Mouse (Mus musculus) yolk sac, embryonic 10.5 days (tissue): Measurements from ENCODE around the gene Efna1.

Source experiments
- DNase-seq: peaks from one replicate; pipeline ENCODE4 v3.0.0-alpha.2; 2017; ENCODE audit warnings: low spot score

The Efna1 gene

DNA sequence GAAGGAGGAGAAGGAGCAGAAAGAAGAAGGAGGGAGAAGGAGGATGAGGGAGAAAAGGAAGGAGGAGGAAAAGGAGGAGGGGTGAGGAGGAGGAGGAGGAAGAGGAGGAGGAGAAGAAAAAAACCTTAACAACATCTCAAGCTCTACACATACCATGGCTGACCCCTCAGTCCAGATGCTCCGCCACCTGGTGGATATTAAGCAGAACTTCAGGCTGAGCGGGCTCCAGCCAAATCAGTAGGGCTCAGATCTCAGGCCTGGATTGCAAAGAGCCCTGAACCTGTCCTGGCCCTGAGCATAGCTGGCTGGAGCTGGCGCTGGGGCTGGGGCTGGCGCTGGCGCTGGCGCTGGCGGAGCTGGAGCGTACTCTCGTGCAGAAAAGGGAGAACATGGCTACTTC lies 27.1 kb upstream of the Efna1 start:
- DNase-seq = no peak

DNA sequence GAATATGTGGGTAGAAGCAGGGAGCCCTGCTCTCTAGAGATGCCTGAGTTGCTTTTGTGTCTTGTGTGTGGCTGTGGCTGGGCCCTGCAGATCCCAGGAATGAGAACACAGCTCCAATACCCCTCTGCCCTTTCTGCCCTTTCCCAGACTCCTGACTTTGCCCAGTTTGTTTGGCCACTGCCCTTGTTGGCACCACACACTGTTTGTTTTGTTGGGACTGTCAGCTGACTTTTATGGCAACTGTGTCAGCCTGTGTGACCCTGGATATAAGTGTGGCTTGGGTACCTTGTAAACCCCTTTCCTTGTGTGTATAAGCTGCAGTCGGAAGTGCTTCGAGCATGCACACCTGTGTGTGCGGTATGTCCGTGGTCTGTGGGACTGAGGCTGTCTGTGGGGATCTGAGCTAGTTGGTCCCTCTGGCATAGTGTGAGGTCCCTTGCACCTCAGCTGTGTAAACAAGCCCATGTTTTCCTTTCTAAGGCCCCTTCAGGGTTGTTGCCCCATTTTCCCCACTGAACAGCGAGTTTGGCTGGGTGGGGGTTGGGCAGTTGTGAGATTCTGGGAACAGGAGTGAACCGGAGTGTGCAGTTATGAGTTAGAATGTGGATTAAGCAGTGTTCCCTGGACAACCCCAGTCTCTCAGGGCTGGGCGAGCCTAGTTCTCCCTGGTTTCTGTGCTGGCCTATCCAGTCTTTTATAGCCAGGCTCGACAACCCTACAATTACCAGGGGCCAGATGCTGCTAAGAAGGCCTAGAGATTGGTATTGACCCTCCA lies 24.8 kb upstream of the Efna1 start:
- no peak for DNase-seq

DNA sequence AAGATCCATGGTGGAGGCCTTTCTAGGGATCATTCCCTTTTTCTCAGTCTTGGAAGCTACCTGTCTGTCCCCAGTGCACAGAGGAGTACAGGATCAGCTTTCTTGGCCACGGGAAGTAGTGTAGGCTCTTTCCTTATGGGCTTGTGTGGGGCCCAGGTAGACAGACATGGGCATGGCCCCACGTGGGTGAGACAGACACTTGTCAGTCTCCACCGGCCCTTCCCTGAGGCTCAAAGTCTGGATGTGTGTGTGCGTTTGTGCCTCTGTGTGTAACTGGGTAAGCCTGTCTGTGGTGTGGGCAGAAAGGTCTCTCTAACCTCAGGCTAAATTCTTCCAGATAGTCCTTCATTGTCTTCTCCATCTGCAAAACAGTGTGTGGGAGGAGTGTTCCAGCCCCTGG lies 24.2 kb upstream of the Efna1 start:
- no peak for DNase-seq

DNA sequence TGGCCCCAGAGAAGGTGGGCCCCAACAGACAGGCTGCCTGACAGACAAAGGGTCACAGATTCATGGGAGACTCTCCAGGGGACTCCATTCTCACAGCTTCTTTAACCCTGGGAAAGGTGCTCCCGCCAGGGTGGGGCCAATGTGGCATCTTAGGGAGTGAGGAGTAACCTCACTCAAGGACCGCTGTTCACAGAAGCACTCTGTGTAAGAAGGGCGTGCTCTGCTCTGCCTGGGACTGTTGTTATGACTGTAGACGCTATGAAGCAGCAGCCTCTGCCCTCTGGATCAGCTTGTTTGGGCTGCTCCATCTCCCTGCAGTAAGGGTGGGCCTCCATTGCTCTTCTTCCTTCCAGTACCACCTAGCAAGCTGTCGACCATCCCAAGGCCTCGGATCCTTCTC lies 23.5 kb upstream of the Efna1 start:
- no peak for DNase-seq

DNA sequence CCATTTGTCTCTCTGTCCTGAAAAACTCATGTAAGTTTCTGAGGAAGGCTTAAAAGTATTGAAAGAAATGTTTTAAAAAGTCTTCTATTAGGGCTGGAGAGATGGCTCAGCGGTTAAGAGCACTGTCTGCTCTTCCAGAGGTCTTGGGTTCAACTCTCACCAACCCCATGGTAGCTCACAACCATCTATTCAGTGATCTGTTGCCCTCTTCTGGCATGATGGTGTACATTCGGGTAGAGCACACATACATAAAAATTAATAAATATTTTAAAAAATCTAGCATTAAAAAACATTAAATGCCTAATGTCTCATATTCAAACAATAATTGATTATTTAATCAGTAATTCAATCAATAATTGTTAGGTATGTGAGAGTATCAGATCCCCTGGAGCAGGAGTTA lies 19.6 kb upstream of the Efna1 start:
- DNase-seq = no peak

DNA sequence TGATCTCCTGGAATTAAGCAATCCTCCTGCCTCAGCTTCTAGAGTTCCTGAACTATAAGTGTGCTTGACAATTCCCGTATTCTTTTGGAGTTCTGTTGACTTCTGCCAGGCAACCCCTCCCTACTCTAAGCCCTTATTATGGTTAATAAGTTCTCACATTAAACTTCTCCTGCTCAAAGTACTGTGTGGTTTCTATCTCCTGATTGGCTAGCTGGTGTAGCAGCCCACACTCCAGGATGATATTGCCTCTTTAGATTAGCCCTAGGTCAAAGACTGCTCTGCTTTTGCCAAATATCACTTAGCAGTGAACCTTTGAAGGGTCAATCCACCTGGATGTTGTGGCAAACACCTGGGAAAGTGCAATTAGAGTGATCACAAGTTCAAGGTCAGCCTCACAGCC lies 19.1 kb upstream of the Efna1 start:
- no peak for DNase-seq

DNA sequence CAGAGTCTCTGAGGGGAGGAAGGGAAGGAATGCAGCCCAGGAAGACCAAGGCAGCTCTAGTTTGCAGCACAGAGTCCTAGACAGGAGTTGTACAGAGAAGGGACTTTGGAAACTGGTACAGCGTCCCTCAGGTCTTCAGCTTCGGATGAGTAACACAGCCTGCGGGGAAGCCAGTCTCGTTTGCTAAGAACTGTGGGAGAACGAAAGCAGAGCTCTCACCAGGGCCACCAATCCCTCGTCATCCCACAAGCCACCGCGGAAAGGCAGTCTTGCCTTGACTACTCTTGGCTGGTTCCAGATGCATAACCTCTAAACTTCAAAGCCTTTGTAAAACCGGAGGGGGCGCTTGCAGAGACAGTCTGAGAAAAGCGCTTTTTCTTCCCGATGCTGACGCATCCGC lies 18.6 kb upstream of the Efna1 start:
- DNase-seq = no peak

DNA sequence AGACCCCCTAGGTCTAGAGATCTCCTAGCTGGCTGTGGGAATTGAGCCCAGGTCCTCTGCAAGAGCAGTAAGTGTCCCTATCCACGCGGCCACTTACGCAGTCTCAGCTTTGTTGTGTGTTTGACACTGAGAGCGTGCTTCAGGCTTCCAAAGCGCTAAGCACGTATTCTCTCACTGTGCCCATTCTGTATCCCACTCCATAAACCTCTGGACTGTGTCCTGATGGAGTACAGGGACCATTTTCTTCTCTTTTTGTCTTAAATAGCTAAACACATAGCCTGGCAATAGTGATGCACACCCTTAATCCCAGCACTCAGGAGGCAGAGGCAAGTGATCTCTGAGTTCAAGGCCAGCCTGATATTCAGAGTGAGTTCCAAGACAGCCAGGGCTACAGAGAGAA lies 18.0 kb upstream of the Efna1 start:
- DNase-seq = no peak

DNA sequence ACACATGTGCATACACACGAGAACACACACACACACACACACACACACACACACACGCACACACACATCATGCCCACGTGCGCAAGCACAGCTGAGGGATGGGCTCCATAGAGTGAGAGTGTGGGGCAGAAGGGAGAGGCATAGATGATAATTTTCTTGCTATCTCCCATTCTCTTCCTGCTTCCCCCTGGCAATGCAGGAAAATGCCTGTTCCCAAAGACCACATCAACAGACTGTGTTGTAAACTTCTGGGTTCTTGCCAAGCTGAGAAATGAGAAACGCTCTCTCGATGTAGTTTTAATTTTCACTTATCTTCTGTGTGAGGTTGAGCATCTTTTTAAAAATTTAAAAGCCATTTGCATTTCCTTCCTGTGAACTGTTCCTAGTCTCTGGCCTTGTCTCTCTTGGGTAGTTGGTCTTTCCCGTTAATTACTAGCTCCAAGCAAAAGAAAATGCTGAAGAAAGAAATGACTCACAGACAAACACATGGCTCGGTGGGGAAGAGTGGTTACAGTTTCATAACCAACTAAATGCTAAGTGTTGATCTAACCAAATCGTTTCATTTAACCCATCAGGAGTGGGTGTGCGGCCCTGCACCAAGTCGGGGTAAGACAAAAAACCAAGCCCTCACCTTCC lies 15.9 kb upstream of the Efna1 start:
- no peak for DNase-seq

DNA sequence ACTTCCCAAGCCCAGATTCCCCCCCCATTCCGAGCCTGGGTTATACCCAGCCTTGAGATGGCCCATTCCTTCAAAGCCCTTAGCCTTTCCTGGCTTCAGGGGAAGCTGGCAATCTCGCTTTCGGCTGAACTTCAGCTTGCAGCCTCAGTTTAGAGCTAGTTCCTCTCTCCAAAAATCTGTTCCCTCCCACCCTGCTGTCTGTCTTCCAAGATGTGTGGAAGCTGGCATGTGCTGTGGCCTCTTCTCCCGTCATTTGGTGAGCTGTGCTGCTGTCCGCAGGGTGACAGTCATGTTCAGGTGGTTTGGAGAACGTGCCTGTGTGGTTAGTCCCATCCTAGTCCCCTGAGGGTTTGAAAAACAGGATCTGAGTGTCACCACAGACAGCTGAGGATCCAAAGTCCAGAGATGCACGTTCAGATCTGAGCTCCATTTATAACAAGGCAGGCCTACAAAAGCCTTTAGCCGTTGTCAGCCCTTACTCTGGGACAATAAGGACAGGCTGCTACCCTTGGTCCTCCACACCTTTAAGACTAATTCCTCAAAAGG lies 14.8 kb upstream of the Efna1 start:
- no peak for DNase-seq

DNA sequence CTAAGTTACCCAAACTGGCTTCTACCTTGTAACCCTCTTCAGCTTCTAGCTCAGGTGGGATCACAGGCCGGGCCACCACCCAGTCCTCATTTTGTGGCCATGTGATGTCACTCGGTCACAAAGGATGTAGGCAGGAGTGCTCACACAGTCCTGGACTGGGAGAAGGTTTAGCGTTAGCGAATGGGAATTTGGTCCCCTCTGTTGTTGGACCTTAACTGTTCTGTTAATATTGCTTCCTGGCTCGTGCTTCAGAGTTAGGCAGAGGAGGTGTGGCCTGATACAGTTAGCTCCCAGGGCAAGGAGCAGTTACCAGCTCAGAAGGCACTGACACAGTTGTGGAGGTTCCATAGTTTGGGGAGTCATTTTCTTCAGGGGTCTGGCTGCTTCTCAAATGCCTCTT lies 13.3 kb upstream of the Efna1 start:
- no peak for DNase-seq

DNA sequence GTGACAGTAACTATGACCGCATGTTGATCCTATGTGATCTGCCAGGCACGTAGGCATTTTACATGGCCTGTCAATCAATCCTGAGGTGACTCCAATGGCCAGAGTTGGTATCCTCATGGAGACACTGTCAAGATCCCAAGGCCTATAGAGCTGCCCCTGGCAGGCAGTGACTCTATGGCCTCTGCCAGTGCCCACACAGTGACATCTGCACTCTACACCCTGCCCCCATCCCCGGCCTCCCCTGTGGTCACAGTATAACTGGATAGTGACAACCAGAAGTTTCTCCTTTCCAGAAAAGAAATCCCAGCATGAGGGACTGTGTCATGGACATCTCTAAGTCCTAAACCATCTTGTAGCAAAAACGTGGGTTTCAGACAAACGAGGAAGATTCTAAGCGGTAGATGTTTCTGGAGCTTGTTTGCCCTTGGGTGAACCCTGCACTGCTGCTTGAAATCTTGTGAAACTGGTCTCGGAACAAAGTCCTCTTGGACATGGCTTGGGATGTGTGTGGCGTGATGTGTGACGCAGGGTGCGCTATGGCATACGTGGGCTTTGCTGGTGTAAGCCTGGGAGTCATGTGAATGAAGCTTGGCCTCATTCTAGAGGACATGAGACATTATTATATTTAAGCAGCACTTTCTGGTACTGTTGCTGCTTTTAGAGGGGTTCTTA lies 12.4 kb upstream of the Efna1 start:
- DNase-seq = peak; percentile 76

DNA sequence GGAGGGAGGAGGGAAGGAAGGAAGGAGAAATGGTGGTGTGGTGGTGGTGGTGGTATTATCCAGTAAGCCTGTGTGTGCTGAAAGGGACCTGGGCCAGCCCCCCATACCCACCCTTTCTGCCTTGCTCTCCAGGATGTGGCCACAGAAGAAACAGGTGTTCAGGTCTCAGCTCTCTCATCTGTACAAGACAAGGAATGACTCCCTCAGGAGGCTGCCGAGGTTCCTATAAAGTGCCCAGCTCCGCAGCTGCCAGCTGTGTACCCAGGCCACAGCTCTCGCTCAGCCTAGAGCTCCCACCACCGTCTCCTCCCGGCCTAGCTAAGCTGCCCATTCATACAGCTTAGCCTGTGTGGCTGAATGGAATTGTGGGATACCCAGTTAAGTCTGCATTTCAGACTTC lies 11.4 kb upstream of the Efna1 start:
- no peak for DNase-seq

DNA sequence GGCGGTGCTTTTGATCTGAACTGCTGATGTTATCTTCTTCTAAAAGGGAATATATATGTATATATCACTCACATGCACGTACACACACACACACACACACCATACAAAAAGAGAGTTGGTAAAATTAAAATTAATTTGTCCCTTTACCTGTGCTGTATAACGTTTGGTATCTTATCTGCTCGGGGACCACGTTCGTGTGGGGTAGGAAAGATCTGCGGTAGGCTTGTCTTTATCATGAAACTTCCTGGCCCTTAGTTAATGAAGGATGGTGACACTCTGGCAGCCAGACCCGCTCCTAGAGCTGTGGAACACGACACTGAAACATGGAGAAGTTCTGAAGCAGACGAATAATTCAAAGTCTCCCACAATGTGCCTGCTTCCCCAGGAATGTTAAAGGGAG lies 10.9 kb upstream of the Efna1 start:
- DNase-seq = no peak

DNA sequence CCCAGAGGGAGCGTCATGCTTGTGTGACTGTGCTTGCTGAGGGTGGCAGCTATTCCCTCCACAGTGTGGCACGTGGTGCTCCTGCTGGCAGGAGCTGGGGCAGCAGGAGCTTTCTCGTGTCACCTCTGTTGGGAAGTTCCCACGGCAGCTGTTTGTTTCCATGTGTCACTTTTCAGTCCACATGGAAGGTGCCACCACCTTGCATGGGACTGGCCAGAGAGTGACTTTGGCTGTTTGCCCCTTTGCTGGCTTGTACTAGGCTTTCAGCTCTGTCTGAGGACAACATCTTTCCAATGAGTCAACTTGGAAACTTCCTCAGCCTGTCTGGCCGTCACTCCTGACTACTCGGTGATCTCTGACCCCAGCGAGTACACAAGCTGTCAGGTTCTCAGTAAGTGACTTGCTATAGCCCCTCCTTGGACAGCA lies 7.6 kb upstream of the Efna1 start:
- peak; percentile 76 for DNase-seq

DNA sequence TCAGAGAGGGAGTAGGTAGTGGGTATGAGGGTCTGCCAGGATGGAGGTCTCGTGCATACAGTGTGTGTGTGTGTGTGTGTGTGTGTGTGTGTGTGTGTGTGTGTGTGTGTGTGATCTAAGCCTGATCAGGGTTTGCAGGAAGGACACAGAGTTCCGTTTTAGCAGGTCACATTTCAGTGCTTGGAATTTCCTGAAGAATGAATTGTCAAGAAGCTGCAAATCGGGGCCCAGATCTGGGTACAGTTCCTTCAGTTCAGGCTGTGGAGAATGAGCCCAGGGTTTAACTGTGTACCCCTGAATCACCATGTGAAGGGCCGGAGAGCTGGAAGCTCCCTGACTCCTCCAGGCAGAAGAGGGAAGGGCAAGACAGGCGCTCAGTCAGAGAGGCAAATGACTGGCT lies 6.3 kb upstream of the Efna1 start:
- DNase-seq = no peak

DNA sequence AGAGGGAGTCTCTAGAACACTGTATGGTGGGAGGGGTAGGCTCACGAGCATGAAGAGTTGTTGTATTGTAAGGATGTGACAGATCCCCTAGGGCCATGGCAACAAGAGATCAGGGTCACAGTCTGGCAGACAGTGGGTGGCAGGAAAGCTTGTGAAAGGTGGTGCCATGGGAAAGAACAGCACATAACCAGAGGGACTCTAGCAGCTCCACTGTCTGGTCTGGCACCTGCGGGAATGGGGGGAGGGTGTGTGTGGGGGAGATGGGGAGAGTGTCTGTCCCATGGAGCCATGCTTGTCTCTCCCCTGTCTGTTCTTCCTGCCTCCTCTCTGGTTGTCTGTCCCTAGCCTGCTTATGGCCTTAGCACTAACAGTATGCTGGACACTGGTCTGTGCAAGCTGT lies 4.6 kb upstream of the Efna1 start:
- DNase-seq = no peak

DNA sequence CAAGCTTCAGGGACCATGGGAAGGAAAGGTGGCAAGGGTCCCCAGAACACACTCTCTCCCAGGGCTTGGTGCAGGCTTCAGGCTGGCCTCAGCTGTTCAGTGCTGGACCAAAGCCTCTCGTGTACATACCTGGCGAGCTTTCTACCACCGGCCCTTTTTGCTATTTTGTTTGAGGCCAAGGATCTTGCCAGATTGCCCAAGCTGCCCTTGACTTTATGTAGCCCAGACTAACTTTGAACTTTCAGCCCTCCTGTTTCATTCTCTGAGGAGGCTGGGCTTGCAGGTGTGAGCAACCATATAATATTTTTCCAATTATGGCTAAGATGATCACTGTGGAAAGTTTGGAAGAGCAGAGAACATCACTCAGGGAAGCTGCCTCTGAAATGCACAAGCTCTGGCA lies 3.3 kb upstream of the Efna1 start:
- DNase-seq = no peak

DNA sequence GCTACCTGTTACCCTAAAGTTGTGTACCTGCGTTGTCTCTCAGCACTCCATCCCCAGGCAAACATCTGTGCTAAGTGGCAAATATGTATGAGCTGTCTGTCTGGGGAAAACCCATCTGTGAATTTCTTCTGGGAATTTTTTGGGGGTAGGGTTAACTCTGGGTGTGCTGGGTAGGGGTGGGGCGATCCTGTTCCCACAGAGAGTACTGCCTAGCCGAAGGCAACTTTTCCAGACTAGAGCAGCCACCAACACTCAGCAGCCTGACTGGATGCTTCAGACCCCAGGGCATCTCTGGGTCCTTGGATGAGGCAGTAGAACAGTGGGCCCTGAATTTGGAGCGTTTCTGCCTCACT lies 1.3 kb upstream of the Efna1 start:
- DNase-seq = no peak

DNA sequence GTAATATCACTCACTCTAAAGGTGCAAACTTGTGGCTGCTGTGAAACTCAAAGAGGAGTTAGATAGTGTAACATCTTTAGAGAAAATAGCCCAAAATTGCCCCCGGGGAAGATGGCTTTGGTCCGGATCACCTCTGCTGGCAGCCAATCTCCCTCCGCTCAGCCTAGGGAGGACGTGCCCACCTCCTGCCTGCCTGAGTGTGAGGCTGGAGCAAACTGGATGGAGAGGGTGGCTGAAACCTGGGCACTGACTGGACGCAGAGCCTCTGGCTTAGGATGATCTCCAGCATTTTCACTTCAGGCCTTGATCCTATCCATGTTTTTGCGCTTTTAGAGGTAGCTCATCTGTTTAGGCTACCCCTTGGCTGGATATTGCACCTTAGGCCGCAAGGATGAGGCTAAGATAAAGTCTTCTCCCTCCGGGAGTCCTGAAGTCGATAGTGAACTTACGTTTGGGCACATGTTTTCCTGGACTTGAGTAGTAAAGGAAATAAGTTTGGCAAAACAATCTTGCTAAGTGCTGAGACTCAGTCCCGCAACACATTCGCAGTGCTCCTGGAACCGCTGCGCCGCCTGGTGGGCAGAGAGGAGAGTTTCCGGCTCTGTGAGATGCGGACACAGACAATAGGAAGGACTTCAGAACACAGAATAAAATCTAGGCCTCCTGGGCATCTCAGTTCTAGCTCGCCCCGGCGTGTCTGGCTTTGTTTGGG lies 793 bp upstream of the Efna1 start:
- DNase-seq = peak; percentile 75

DNA sequence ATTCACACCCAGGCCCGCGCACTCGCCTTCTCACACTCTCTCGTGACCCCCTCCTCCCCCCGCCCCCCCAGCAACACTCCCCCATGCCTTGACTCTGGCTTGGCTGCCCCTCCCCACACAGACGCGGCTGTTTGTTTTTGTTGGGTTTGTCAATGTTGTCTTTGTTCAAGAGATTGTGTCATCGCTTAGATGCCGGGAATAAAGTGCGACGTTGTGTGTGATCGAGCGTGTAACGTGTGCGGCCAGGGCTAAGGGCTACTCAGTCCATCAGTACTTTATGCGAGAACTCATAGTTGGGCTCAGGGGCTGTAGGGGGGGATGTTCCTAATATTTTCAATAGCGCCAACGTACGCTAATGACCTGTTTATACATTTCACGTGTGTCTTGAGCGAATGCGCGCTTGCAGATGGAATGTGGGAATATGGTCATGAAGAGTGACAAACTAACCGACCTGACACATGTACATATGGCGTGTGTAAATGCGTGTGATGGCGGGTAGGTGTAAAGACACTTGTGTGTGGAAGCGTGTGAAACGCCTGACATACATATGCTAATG lies 814 bp downstream of the Efna1 start:
- peak; percentile 81 for DNase-seq

DNA sequence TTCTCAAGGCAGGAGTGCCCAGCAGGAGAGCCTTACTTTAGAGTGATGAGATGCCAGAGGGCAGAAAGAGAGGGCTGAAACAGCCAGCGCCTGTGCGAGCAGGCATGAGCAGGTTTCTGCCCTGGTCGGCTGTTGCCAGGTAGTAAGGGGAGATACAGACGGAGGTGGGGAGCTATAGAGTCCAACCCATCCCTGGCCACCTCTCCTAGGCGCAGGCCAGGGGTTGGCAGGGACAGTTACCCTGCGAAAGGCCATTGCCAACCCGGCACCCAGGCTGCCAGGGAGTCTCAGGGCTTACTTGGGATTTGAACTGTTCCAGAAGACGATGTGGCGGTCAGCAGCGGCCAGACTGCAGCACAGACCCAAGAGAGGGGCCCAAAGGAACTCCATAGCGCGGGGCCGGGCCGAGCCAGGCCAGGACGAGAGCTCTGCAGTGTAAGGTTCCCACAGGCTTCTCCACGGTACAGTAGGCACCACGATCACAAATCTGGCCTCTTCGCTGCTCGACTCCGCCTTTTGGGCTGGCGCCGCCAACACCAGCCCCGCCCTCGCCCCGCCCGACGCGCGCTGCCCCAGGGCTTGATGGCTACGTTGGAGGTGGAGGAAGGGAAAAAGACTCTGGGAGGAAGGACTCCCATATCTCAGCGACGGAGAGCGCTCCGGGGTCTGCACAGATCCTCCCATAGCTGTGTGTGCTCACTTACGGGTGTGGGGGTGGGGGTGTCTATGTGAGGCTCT lies 1.6 kb downstream of the Efna1 start:
- peak; percentile 90 for DNase-seq
